Mouse (Mus musculus): ENCODE results near the gene Cstl1. TPM values are rescaled to one million over a fixed set of nuclear protein-coding genes. Genes with fewer than 3 reads are reported as not detected.

The Cstl1 gene
- polyA plus RNA-seq, 1 experiment = not detected

DNA sequence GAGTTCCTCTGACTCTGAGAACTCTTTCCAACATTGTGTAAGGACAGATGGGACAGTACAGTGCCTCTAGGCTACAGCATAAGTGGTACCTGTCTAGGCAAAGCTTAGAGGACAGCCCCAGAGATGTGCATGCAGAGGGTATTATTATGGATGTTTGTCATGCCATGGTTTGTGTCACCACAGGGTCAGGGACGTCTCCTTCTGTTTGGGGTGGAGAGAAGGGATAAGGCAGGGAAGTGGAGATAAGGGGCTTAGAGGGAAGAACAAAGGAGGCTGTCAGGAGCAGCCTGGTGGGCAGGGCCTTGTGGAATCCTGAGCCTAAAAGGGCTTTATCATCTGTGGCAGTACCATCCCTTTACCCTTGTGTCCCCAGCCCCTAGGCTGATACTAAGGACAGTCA, 31.6 kb downstream of the Cstl1 start, which contains the start of gene 8030411F24Rik:
TSS of gene 8030411F24Rik (plus strand) at position 301 of the 400 bp plus-strand sequence.
- 8% methylated on average over 1 of the region's 1 CpGs for whole genome bisulfite sequencing
- H3K4me1 ChIP-seq (ENCODE audit: control insufficient read depth, insufficient read depth, insufficient read length, low read length) = no peaks in the 10 kb centered on the region

DNA sequence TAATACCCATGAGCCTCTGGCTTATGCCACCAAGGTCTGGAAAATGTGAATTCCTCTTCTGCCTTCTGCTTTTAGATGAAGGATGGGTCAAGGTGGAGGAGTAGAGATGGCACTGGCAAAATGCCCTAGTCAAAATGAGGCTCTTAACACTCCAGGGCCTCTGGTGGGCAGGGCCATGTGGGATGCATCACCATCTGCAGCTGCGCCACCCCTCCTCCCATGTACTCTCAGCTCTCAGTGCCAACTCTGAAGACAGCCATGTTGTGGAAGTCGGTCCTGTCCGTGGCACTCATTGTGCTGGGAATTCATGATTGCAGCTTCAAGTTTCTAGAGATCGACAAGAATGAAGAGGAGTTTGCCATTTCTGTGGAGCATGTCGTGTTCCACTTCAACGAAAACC, 39.0 kb downstream of the Cstl1 start, which contains the start of gene Cst12:
TSS of gene Cst12 (plus strand) at position 220 of the 400 bp plus-strand sequence.
- Histone ChIP-seq H3K4me1 (ENCODE audit: control insufficient read depth, insufficient read depth, insufficient read length, low read length) (no peaks in the 10 kb centered on the region), H3K4me3 (ENCODE audit: low read depth, low read length) (no peak within 1 kb of the TSS), H3K36me3 (ENCODE audit: control insufficient read depth, insufficient read depth, low read length) (no peaks in the 10 kb centered on the region), H3K27ac (ENCODE audit: insufficient read depth, low read depth, low read length) (no peak within 1 kb of the TSS), H3K27me3 (ENCODE audit: control insufficient read depth, insufficient read depth, low read length) (no peaks in the 10 kb centered on the region)
- WGBS = 90% methylated on average over 6 of the region's 6 CpGs
- TF ChIP-seq POLR2A (IDR thresholded peaks at IDR 0.05; ENCODE audit: low read depth, low read length) = no peak
- no peak for TF ChIP-seq CTCF (IDR thresholded peaks at IDR 0.05; ENCODE audit: extremely low read depth, insufficient read length, insufficient replicate concordance, low read depth, low read length)

More for the DNA sequence above, 31.6 kb downstream of the Cstl1 start, which contains the start of gene 8030411F24Rik:
- Histone ChIP-seq H3K4me3 (ENCODE audit: low read depth, low read length) (no peak within 1 kb of the TSS), H3K27ac (ENCODE audit: insufficient read depth, low read depth, low read length) (no peak within 1 kb of the TSS), H3K36me3 (ENCODE audit: control insufficient read depth, insufficient read depth, low read length) (no peaks in the 10 kb centered on the region), H3K27me3 (ENCODE audit: control insufficient read depth, insufficient read depth, low read length) (no peaks in the 10 kb centered on the region)
- TF ChIP-seq POLR2A (IDR thresholded peaks at IDR 0.05; ENCODE audit: low read depth, low read length) = no peak
- TF ChIP-seq CTCF (IDR thresholded peaks at IDR 0.05; ENCODE audit: extremely low read depth, insufficient read length, insufficient replicate concordance, low read depth, low read length) = no peak

DNA sequence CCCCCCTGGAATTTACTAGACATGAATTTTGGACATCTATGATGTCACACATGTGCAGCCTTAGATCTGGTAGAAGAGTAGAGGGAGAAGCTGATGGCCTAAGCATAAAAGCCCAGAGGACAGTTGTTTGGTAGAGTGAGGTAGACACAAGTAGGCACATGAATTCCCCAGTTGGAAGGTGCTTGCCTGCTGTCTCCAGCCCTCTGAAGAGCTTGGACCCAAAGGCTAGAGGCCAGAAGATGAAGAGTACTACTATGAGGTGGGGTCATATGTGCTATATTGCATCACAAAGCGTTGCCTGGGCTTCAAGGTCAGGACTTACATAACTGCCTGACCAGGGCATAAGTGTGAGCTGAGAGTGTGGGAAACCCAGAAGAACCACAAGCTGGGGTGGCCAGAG, 48.3 kb downstream of the Cstl1 start, which contains the start of gene Cst8:
TSS of gene Cst8 (plus strand) at position 301 of the 400 bp plus-strand sequence.
- Histone ChIP-seq H3K4me1 (ENCODE audit: control insufficient read depth, insufficient read depth, insufficient read length, low read length) (no peaks in the 10 kb centered on the region), H3K27ac (ENCODE audit: insufficient read depth, low read depth, low read length) (no peak within 1 kb of the TSS), H3K4me3 (ENCODE audit: low read depth, low read length) (no peak within 1 kb of the TSS), H3K27me3 (ENCODE audit: control insufficient read depth, insufficient read depth, low read length) (no peaks in the 10 kb centered on the region), H3K36me3 (ENCODE audit: control insufficient read depth, insufficient read depth, low read length) (no peaks in the 10 kb centered on the region)
- TF ChIP-seq CTCF (IDR thresholded peaks at IDR 0.05; ENCODE audit: extremely low read depth, insufficient read length, insufficient replicate concordance, low read depth, low read length) = no peak
- 77% methylated on average over 1 of the region's 1 CpGs for WGBS

DNA sequence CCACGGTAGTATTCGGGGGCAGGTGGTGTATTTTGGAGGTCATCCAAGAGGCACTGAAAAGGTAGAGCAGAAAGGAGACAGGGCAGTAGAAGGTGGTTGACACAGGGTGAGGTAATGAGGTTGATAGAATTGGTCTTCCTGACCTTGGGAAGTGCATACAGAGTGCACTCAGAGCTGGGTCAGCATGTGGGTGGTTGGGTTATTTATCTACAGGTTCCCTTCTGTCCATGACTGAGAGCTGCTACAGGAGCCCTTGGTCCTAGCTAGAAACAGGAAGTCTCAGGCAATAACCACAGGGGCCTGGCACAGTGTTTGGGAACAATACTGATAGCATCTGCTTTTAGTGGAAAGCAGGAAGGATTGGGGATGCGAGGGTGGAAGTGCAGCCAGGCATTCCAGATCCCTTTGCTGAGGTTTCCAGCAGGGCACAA, 51.3 kb downstream of the Cstl1 start:
- no peak overlapping the region for H3K27ac ChIP-seq (ENCODE audit: insufficient read depth, low read depth, low read length)
- TF ChIP-seq CTCF (IDR thresholded peaks at IDR 0.05; ENCODE audit: extremely low read depth, insufficient read length, insufficient replicate concordance, low read depth, low read length) (no peak), POLR2A (IDR thresholded peaks at IDR 0.05; ENCODE audit: low read depth, low read length) (no peak)
- H3K36me3 ChIP-seq (ENCODE audit: control insufficient read depth, insufficient read depth, low read length) = no peaks in the 10 kb centered on the region
- H3K4me3 ChIP-seq (ENCODE audit: low read depth, low read length) = no peak overlapping the region
- no peaks in the 10 kb centered on the region for H3K27me3 ChIP-seq (ENCODE audit: control insufficient read depth, insufficient read depth, low read length)
- no peaks in the 10 kb centered on the region for H3K4me1 ChIP-seq (ENCODE audit: control insufficient read depth, insufficient read depth, insufficient read length, low read length)
- WGBS = 24% methylated on average over 3 of the region's 3 CpGs

Other genes with a start within 250 kb of the Cstl1 start
- gene Nxt1, start 77.8 kb upstream of the Cstl1 start, polyA plus RNA-seq (2012; rRNA removed) = 9.4 and 14.1 TPM in 2 replicates
- gene Gzf1, start 69.3 kb upstream of the Cstl1 start, polyA plus RNA-seq (2012; rRNA removed) = 4.5 and 5.5 TPM in 2 replicates
- gene Napb, start 17.9 kb upstream of the Cstl1 start, polyA plus RNA-seq (2012; rRNA removed) = 0.10 and 0.16 TPM in 2 replicates
- gene Cst11, start 21.1 kb downstream of the Cstl1 start, polyA plus RNA-seq (2012; rRNA removed) = not detected in 2 replicates
- gene 8030411F24Rik, start 31.7 kb downstream of the Cstl1 start, polyA plus RNA-seq (2012; rRNA removed) = not detected in 2 replicates
- gene Cst12, start 39.0 kb downstream of the Cstl1 start, polyA plus RNA-seq (2012; rRNA removed) = not detected in 2 replicates
- gene Cst8, start 48.4 kb downstream of the Cstl1 start, polyA plus RNA-seq (2012; rRNA removed) = not detected in 2 replicates
- gene Cst13, start 69.7 kb downstream of the Cstl1 start, polyA plus RNA-seq (2012; rRNA removed) = not detected in 2 replicates
- gene Cst9, start 84.8 kb downstream of the Cstl1 start, polyA plus RNA-seq (2012; rRNA removed) = not detected in 2 replicates
- not detected in 2 replicates for gene 9230104L09Rik, start 114.7 kb downstream of the Cstl1 start, polyA plus RNA-seq (2012; rRNA removed)
- gene Cst3, start 125.3 kb downstream of the Cstl1 start, polyA plus RNA-seq (2012; rRNA removed) = 323 and 330 TPM in 2 replicates